Mouse (Mus musculus) lung, embryonic 16.5 days (tissue): ENCODE results near the gene Krtap27-1. TPM values are rescaled to one million over a fixed set of nuclear protein-coding genes. Genes with fewer than 3 reads are reported as not detected.

Experiments used
- ATAC-seq: fragments of 200-750 bp; cut with Nextera tagmentation; 2 replicates; pipeline ENCODE4 v1.8.0; 2017; ENCODE audit warnings: low read depth, mild to moderate bottlenecking, moderate library complexity
- H3K27ac ChIP-seq: fragments of 300-500 bp; sonication (generic); 2 replicates; pipeline ENCODE4 v1.5.1; 2014; ENCODE audit warnings: mild to moderate bottlenecking, control low read depth, low read length
- H3K27me3 ChIP-seq: fragments of 300-500 bp; sonication (generic); 2 replicates; pipeline ENCODE4 v1.6.1; 2014; ENCODE audit warnings: low read depth, low read length, mixed read lengths; ENCODE audit not compliant: control insufficient read depth, insufficient read depth
- H3K36me3 ChIP-seq: fragments of 300-500 bp; sonication (generic); 2 replicates; pipeline ENCODE4 v1.6.1; 2014; ENCODE audit warnings: low read length; ENCODE audit not compliant: control insufficient read depth, insufficient read depth
- H3K4me1 ChIP-seq: fragments of 300-500 bp; sonication (generic); replicated peaks from 2 replicates; pipeline ENCODE4 v1.6.1; 2014; ENCODE audit warnings: low read length, mixed read lengths; ENCODE audit not compliant: control insufficient read depth, insufficient read depth
- H3K4me2 ChIP-seq: fragments of 300-500 bp; sonication (generic); 2 replicates; pipeline ENCODE4 v1.6.1; 2014; ENCODE audit warnings: low read depth, low read length, control low read depth
- H3K4me3 ChIP-seq: fragments of 300-500 bp; sonication (generic); 2 replicates; pipeline ENCODE4 v1.5.1; 2014; ENCODE audit warnings: mild to moderate bottlenecking, low read length, control low read depth
- H3K9ac ChIP-seq: fragments of 300-500 bp; sonication (generic); 2 replicates; pipeline ENCODE4 v1.6.1; 2014; ENCODE audit warnings: low read length, control low read depth
- H3K9me3 ChIP-seq: fragments of 300-500 bp; sonication (generic); 2 replicates; pipeline ENCODE4 v1.6.1; 2016; ENCODE audit warnings: low read length; ENCODE audit not compliant: control insufficient read depth
- WGBS: fragments of 180-500 bp; shearing (Covaris S2); extraction: QIAGEN DNeasy Blood & Tissue Kit; methylation state at CpG from one replicate; pipeline ENCODE4 v1.1.7; 2014; 5-methylcytosine and 5-hydroxymethylcytosine counted together
- polyA plus RNA-seq: library from polyadenylated mRNA; unstranded; fragments of >200 nt; fragmentation: Nextera tagmentation; extraction: Ambion mirVana; gene quantifications from 2 replicates; pipeline ENCODE4 v1.2.1, GENCODE M21; 2015

Gene Krtap27-1
- not detected in 2 replicates for polyA plus RNA-seq

DNA sequence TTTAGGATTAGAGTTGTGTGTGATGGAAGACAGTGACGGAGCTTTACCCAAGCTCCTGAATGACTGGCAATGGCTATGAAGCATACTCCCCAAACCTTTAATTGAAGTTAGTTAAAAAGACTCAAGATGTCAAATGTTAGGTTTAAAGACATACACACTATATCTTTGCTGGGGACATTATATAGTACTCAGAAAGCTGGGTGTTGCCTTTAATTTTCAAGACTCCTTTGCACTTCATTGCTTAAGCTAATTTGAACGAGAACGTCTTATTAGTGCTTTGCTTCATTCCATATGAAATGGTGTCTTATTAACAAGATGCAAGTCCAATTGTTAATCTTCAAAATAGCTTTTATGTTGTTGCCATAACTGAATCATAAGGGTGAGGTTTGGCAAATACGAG, at the start of gene Krtap27-1:
TSS of gene Krtap27-1 (minus strand) at position 101 of the 400 bp plus-strand sequence.
- no peaks in the 10 kb centered on the region for H3K36me3 ChIP-seq
- no peak within 1 kb of the TSS for H3K4me2 ChIP-seq
- H3K9me3 ChIP-seq, result no peaks in the 10 kb centered on the region
- ATAC-seq, result no peak
- no peak within 1 kb of the TSS for H3K4me3 ChIP-seq
- no peak within 1 kb of the TSS for H3K9ac ChIP-seq
- no peak within 1 kb of the TSS for H3K27ac ChIP-seq
- no peaks in the 10 kb centered on the region for H3K27me3 ChIP-seq
- WGBS, result 87% methylated on average over 4 of the region's 4 CpGs
- no peaks in the 10 kb centered on the region for H3K4me1 ChIP-seq

DNA sequence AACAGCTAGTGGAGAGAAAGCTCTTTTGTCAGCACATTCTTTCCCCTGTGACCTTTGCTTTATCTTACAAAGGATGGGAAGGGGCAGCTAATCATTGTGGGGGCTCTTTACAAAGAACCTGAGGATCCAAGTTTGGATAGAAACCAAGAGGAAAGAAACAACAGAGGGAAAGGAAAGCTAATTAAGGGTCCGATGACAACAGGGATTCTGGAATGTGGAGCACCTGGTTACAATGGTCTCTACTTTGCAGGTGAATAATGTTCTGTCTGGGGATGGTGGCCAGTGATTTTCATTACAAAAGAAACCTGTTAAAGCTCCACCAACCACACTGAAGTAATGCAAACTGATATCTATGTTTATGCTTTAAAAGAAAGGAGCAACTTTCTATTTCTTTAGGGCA, 48.6 kb upstream of the Krtap27-1 start:
- Histone ChIP-seq H3K27me3 (no peaks in the 10 kb centered on the region), H3K27ac (no peak overlapping the region), H3K36me3 (no peaks in the 10 kb centered on the region), H3K9me3 (no peaks in the 10 kb centered on the region), H3K9ac (no peak overlapping the region), H3K4me2 (no peak overlapping the region), H3K4me1 (no peaks in the 10 kb centered on the region), H3K4me3 (no peak overlapping the region)
- no peak for ATAC-seq
- WGBS, result 44% methylated on average over 1 of the region's 1 CpGs

GRCm38 (mm10) chr16:88716549-88716948, 45.1 kb upstream of the Krtap27-1 start:
- Histone ChIP-seq H3K9ac (no peak overlapping the region), H3K4me1 (no peaks in the 10 kb centered on the region), H3K36me3 (no peaks in the 10 kb centered on the region), H3K4me2 (no peak overlapping the region), H3K27me3 (no peaks in the 10 kb centered on the region), H3K9me3 (no peaks in the 10 kb centered on the region), H3K27ac (no peak overlapping the region), H3K4me3 (no peak overlapping the region)
- no peak for ATAC-seq

- H3K36me3 ChIP-seq, result no peaks in the 10 kb centered on the region
- no peak overlapping the region for H3K27ac ChIP-seq
- H3K27me3 ChIP-seq, result no peaks in the 10 kb centered on the region
- no peaks in the 10 kb centered on the region for H3K4me1 ChIP-seq
- H3K9ac ChIP-seq, result no peak overlapping the region
- WGBS, result 74% methylated on average over 6 of the region's 6 CpGs
- no peak overlapping the region for H3K4me3 ChIP-seq
- no peak overlapping the region for H3K4me2 ChIP-seq
- ATAC-seq, result no peak
- no peaks in the 10 kb centered on the region for H3K9me3 ChIP-seq
These were observed 39.8 kb upstream of the Krtap27-1 start for GRCm38 (mm10) chr16:88711245-88711644.

GRCm38 (mm10) chr16:88710757-88711156, 39.3 kb upstream of the Krtap27-1 start:
- Histone ChIP-seq H3K27me3 (no peaks in the 10 kb centered on the region), H3K27ac (no peak overlapping the region), H3K9me3 (no peaks in the 10 kb centered on the region), H3K9ac (no peak overlapping the region), H3K4me1 (no peaks in the 10 kb centered on the region), H3K4me2 (no peak overlapping the region), H3K4me3 (no peak overlapping the region), H3K36me3 (no peaks in the 10 kb centered on the region)
- ATAC-seq, result no peak
- 48% methylated on average over 4 of the region's 4 CpGs for WGBS

DNA sequence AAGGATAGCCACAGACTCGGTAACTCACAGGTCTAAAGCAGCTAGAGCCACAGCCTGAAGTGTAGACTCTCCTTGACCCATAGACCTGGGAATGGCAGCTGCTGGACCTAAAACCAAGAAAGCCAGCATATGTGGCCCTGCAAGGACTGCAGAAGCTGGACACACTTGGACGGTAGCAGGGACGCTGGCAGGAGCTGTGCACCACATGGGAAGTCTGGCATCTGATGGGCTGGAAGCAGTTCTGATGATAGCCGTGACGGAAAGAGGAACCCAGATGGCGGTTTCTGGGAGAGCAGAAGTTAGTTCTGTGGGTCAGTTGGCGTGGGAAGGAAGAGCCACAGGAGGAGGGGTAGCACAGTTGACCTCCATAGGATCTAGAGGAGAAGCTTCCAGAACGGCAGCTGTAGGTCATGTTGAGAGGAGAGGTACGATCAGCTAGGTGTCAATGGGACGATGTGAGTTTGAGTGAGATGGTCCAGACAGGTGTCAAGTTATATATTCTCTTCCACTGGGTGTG, 36.1 kb upstream of the Krtap27-1 start, which contains the start of gene 2310061N02Rik:
TSS of gene 2310061N02Rik (minus strand) at position 467 of the 517 bp plus-strand sequence.
- Histone ChIP-seq H3K27me3 (no peaks in the 10 kb centered on the region), H3K4me3 (no peak within 1 kb of the TSS), H3K4me1 (no peaks in the 10 kb centered on the region), H3K27ac (no peak within 1 kb of the TSS), H3K9ac (no peak within 1 kb of the TSS), H3K36me3 (no peaks in the 10 kb centered on the region), H3K9me3 (no peaks in the 10 kb centered on the region), H3K4me2 (no peak within 1 kb of the TSS)
- no peak for ATAC-seq
- WGBS, result 81% methylated on average over 10 of the region's 10 CpGs

- Histone ChIP-seq H3K4me2 (no peak overlapping the region), H3K9ac (no peak overlapping the region), H3K9me3 (no peaks in the 10 kb centered on the region), H3K4me3 (no peak overlapping the region), H3K36me3 (no peaks in the 10 kb centered on the region), H3K4me1 (no peaks in the 10 kb centered on the region), H3K27me3 (no peaks in the 10 kb centered on the region), H3K27ac (no peak overlapping the region)
- no peak for ATAC-seq
- 33% methylated on average over 4 of the region's 4 CpGs for WGBS
These were observed 29.8 kb upstream of the Krtap27-1 start for GRCm38 (mm10) chr16:88701072-88701864.

GRCm38 (mm10) chr16:88696256-88696655, 24.8 kb upstream of the Krtap27-1 start:
- Histone ChIP-seq H3K27ac (no peak overlapping the region), H3K4me1 (no peaks in the 10 kb centered on the region), H3K27me3 (no peaks in the 10 kb centered on the region), H3K36me3 (no peaks in the 10 kb centered on the region), H3K9ac (no peak overlapping the region), H3K4me2 (no peak overlapping the region), H3K9me3 (no peaks in the 10 kb centered on the region), H3K4me3 (no peak overlapping the region)
- WGBS, result 85% methylated on average over 4 of the region's 4 CpGs
- ATAC-seq, result no peak

GRCm38 (mm10) chr16:88681282-88681681, 9.8 kb upstream of the Krtap27-1 start:
- Histone ChIP-seq H3K36me3 (no peaks in the 10 kb centered on the region), H3K4me3 (no peak overlapping the region), H3K27me3 (no peaks in the 10 kb centered on the region)

More at GRCm38 (mm10) chr16:88681282-88681681, 9.8 kb upstream of the Krtap27-1 start:
- no peak overlapping the region for H3K27ac ChIP-seq
- no peak overlapping the region for H3K9ac ChIP-seq
- H3K9me3 ChIP-seq, result no peaks in the 10 kb centered on the region
- ATAC-seq, result no peak
- no peaks in the 10 kb centered on the region for H3K4me1 ChIP-seq
- 68% methylated on average over 2 of the region's 2 CpGs for WGBS
- no peak overlapping the region for H3K4me2 ChIP-seq
